Mouse (Mus musculus) liver, embryonic 14.5 days (tissue): ENCODE results near the gene Psmd3.

Experiments
- CTCF ChIP-seq: IDR thresholded peaks from 2 replicates; pipeline ENCODE4 v1.5.1; 2016; ENCODE audit warnings: antibody characterized with exemption, low read depth, control low read depth
- EP300 ChIP-seq: IDR thresholded peaks from 2 replicates; pipeline ENCODE4 v1.6.1; 2016; ENCODE audit warnings: antibody characterized with exemption, low read depth

DNA sequence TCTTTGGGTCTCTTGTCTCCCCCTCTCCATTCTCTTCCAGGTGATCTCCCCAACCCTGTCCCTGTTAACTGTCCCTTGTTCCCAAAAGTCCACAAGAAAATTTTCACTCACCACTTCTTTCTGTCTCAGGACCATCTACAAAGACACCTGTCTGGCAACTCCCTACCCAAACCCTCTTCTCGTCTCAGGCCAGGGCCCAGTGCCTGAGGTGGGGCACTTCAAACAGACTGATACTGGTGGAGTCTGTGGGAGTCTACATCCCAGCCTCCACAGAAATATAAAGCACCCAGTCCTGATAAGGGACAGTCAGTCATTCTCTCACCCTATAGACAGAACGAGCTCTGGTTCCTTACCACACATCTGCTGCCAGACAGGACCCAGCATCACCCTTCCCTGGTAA is 35.9 kb upstream of the Psmd3 start, which contains the start of gene Gsdma2:
- no peak for TF ChIP-seq CTCF
- no peak for TF ChIP-seq EP300
